Mouse (Mus musculus): ENCODE measurements around the gene H2-DMb1.

H2-DMb1 gene

GRCm38 (mm10) chr17:34152923-34153322 is at the start of gene H2-DMb1:
Gene H2-DMb1 (plus strand): TSS chr17:34153072.
- DNase-seq = peak in 1 of 2 experiments; percentile 75

DNA sequence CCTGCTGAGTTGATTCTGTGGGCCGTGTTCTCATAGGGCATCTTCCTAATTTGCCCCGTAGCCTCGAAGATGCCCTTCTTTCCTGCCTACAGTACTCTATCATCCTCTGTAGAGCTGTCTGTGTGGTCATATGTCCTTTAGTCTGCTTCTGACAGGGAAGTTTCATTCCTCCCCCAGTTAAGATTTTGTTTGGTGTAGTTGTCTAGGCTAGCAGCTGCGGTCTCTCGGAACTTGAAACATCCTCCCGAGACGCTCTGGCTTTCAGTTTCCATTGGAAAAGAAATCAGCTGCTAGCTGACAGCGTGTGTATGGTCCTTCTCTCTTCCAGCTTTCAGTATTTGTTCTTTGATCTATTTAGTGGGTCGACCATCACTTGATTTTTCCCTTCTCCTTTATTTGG is 48.1 kb upstream of the H2-DMb1 start:
- DNase-seq = no peak

- peak in 1 of 2 experiments; percentile 20 for DNase-seq
Measured at GRCm38 (mm10) chr17:34106555-34106954, 46.3 kb upstream of the H2-DMb1 start.

DNA sequence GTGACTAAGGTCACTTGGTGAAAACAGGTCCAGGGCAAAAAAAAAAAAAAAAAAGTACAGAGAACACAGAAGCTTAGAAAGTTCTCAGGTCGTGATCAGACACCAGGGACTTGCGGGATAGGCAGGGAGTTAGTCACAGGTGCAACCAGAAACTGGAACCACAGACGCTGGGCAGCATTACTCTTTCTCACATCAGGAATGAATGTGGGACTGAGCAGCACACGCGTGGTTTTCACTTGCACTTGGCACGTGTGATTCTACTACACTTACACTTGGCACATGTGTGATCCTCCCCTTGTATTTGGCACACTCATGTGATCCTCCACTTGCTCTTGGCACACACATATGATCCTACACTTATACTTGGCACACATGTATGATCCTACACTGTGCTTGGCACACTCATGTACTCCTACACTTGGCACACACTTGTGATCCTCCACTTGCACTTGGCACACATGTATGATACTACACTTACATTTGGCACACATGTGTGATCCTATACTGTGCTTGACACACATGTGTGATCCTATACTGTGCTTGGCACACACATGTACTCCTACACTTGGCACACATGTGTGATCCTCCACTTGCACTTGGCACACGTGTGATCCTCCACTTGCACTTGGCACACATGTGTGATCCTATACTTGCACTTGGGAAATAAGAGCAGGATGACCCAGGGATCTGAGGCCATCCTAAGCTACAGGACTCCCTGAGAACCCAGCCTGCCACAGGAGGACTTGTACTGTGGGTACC is 45.6 kb upstream of the H2-DMb1 start:
- no peak for DNase-seq

GRCm38 (mm10) chr17:34108460-34108859 is 44.4 kb upstream of the H2-DMb1 start:
- DNase-seq = no peak

DNA sequence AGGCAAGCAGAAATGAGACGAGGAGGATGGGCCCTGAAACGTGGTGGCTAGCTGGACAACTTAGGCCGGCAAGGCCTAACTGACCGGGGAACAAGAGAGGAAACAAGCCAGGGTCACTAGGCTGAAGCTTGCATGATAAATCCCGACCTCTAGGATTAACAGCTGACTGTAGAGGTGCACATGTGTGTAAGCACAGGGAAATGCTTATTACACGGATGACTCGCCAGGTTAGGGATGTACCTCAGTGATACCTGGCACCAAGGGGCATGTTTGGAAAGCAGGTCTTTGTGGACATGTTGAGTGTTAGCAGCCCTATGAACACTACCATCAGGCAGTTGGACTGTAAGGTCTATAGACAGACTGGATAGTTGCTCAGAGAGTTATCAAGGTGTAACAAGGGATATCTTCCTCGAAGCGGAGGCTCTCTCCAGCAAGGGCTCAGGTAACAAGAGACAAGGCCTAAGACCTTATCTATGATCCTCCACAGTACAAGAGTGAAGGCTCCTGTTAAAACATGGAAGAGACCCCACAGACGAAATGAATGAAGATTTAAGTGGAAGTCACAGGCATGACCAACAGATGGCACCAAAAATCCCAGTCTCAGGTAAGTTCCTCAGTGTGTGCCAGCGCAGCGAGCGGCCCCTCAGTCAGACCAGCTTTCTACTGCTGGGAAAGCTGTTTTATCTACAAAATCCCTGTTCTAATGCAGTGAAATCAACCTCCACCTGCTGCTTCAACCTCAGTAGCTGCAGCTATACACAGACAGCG is 43.6 kb upstream of the H2-DMb1 start:
- peak in 1 of 2 experiments; percentile 33 for DNase-seq

- no peak for DNase-seq
Measured at GRCm38 (mm10) chr17:34109806-34110195, 43.1 kb upstream of the H2-DMb1 start.

DNA sequence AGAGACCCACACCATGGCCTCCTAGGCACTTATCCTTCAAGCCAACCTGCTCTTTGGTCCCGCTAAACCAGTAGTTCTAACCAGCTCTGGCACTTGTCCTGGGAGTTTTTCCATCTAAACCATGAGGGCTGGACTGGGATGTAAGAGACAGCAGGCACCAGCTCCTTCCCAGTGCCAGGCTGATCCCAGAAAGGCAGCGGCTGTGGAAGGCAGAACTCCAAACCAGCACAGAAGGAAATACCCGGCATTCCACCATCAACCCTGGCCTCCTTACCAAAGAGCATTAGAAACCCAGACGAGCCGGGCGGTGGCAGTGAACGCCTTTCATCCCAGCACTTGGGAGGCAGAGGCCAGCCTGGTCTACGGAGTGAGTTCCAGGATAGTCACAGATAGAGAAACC is 42.6 kb upstream of the H2-DMb1 start:
- DNase-seq = no peak

DNA sequence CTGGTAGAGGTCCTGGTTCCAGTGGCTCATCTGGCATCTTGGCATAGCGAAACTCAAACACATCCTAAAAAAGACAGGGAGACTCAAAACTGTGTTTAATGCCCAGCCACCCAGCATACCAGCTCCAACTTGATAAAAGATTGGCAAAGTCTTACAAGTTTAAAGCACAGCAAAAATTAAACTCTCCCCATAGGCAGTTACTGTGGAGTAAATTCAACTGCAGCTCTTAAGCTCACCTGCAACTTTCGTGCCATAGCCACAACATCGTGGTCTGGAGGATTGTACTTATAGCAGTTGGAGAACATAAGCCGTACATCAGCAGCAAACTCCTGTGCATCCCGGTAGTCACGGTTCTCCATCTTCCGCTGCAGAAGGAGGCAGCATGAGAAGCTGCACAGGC is 38.8 kb upstream of the H2-DMb1 start:
- DNase-seq = no peak

DNA sequence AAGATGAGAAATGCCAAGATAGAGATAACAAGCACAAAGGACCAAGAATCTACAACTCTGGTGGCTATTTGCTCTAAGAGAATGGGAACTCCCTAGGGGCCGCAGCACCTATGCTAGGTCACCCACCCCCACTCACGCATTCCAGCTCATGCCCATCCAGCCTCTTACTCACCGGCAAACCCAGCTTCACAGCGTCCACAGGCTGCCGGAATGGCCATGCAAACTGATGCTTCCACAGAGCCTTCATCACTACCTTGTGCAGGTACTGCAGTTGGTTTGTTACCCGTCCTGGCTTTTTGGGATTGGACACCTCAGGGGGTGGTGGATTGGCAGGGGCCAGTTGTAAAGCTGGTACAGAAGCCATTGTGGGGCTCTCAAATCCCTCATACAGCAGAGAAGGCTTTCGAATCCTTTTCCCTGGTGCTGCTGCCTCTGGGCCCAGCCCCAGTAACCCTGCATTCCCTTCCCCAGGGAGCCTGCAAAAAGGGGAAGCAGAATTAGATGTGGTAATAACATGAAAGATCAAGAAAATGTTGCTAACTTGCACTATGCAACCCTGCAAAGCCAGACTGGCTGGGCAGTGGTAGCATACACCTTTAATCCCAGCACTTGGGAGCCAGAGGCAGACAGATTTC is 36.0 kb upstream of the H2-DMb1 start:
- DNase-seq = peak in 1 of 2 experiments; percentile 37

GRCm38 (mm10) chr17:34117421-34118112 is 35.3 kb upstream of the H2-DMb1 start:
- DNase-seq = no peak

DNA sequence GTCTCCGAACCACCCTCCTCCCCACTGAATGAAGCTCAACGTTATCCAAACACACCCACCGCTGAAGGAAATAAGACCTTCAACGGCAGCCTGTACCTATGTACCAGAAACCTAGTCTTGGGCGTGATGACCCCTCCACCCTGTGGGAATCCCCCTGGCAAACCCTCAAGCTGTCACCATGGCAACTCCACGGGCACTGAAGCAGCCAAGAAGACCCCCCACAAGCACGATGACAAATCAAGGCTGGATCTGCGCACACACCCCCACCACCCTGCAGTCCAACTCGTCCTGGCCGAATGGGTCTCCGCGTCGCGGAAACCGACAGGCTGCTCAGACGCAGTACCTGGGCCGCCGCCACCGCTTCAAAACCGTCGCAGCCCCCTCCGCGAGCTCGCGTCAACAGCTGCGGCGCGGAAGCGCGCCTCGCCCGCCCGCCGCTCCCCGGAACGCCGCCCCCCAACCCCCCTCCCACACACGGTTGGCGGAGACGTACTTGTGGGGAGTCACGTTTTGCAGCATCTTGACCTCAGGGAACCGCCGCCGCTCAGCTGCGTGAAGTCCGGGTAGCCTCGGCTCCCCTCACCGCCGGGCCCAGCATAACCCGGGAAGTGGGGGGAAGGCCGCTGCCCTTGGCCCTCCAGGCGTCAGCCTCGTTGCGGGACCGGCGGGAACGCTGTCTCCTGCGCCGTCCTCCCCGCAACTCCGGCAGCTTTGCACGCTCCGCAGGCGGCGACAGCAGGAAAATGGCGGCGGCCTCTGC is 34.6 kb upstream of the H2-DMb1 start:
- peak in 1 of 2 experiments; percentile 46 for DNase-seq

GRCm38 (mm10) chr17:34118873-34119248 is 34.0 kb upstream of the H2-DMb1 start:
- no peak for DNase-seq

- DNase-seq = peak; percentile 99
Measured at GRCm38 (mm10) chr17:34119249-34120179, 33.4 kb upstream of the H2-DMb1 start, which contains the start of gene H2-DMa. Gene H2-DMa (plus strand): TSS chr17:34119541.

GRCm38 (mm10) chr17:34120180-34120723 is 32.6 kb upstream of the H2-DMb1 start:
- peak; percentile 91 to 93 for DNase-seq

DNA sequence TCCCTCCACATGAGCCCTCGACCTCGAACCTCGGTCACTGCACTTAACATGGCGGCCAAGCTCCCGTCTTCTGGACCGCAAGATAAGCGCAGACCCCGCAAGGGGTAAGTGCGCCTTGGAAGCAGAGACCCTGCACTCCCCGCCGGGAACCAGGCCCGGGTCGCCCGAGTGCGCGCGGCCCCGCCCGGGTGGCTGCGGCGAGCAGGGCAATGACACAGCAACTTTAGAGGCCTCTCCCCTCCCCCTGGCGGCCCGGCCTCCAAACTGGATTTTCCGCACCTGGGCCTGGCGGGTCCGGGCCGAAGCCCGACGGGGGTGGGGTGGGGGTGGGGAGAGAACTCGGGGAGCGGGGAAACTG is 32.1 kb upstream of the H2-DMb1 start:
- peak; percentile 90 to 92 for DNase-seq

GRCm38 (mm10) chr17:34121172-34121878 is 31.5 kb upstream of the H2-DMb1 start:
- DNase-seq = peak; percentile 89 to 92

DNA sequence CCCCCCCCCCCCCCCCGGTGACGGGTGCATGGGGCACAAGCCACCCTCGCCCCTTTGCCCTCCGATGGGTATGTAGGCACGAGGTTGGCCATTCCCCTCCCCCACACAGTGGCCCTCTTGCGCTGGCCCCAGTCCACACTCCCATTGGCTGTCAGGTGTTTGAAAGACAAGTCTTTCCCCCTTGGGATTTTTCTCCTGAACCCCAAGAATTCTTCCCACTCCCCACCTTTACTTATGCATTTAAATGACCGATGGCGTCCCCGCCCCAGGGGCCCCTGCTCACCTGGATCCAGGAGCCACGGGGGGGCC is 31.0 kb upstream of the H2-DMb1 start:
- peak; percentile 73 to 77 for DNase-seq

DNA sequence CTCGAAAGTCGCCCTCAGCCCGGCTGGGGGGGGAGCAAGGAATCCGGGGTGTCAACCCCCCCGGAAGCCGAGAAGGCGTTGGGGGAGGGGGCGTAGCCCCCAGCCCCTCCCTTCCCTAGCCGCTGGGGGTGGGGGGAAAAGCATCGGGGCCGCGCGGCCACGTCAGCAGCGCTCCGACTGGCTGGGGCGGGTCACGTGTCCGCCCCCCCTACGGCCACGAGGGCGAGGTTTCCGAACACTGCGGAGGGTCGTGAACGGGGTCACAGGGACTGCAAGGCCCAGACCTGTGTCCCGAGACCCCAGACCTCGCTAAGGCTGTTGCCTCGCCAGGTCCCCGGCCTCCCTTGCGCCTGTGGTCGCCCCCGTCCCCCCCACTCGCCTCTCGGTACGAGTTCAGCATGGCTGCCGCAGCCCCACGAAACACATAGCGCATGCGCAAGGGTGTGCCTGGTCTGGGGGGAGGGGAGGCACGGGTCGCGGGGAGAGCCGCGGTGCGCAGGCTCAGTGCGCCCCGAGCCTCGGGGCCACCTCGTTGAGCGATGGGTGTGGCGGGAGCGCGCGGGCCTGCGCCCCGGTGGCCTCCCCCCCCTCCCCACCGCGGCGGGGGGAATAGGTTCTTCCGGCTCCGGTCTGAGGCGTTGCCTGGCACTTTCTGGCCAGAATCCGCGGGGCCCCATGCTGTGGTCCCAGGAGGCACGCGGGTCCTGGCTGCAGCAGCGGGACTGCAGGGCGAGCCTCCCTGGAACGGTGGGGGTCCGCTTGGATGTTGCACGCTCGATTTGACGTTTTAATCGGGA is 30.5 kb upstream of the H2-DMb1 start, which contains the start of gene Brd2:
TSS of gene Brd2 (minus strand) at position 447 of the 797 bp plus-strand sequence.
- DNase-seq = peak; percentile 98 to 99

All from lung, postnatal 4 days (tissue).